8 mouse cellular contexts compared by ENCODE assay signal in genomic region chr14:121798411-121798799, GRCm38 (mm10). TPM values are rescaled to one million over a fixed set of nuclear protein-coding genes. Genes with fewer than 3 reads are reported as not detected.
DNase-seq lines count a peak whose midpoint lies in the region; ATAC-seq and TF ChIP-seq lines count a peak whose summit lies in the region.

No protein-coding gene starts in this region.

- WGBS in forebrain, embryonic 12.5 days = 0% methylated on average over 22 of the region's 22 CpGs
- under 1% methylated on average over 22 of the region's 22 CpGs for WGBS in heart, postnatal 0 days
- WGBS in liver, embryonic 16.5 days (ENCODE audit: insufficient replicate concordance) = 0% methylated on average over 22 of the region's 22 CpGs
- WGBS in neural tube, embryonic 14.5 days = 0% methylated on average over 21 of the region's 22 CpGs

- peak overlapping the region; percentile 90 for H3K4me2 ChIP-seq in forebrain, embryonic 12.5 days
- peak overlapping the region; percentile 84 for H3K4me2 ChIP-seq in heart, postnatal 0 days (ENCODE audit: low read depth, low read length)
- H3K4me2 ChIP-seq in liver, embryonic 16.5 days (ENCODE audit: low read depth, low read length) = peak overlapping the region; percentile 90
- H3K4me2 ChIP-seq in neural tube, embryonic 14.5 days (ENCODE audit: low read depth, low read length) = peak overlapping the region; percentile 92

- peaks cover 19% of the 10 kb centered on the region for H3K27me3 ChIP-seq in E14TG2a.4 (ENCODE audit: insufficient read depth, low read length)
- H3K27me3 ChIP-seq in forebrain, embryonic 12.5 days = peaks cover 25% of the 10 kb centered on the region
- peaks cover 8% of the 10 kb centered on the region; the same call in 1 of the 2 replicates for H3K27me3 ChIP-seq in heart, postnatal 0 days (ENCODE audit: control insufficient read depth, insufficient read depth, low read length)
- peaks cover 16% of the 10 kb centered on the region for H3K27me3 ChIP-seq in liver, embryonic 16.5 days (ENCODE audit: control insufficient read depth, insufficient read depth, low read depth, low read length)
- H3K27me3 ChIP-seq in neural tube, embryonic 14.5 days (ENCODE audit: control insufficient read depth, insufficient read depth, low read length) = peaks cover 3% of the 10 kb centered on the region

- DNase-seq in c-Kit-positive CD71-positive TER-119-positive erythroid progenitor cells, embryonic 14.5 days (ENCODE audit: low spot score) = peak; percentile 84
- peak; percentile 82 for DNase-seq in heart, postnatal 0 days (ENCODE audit: low spot score)
- peak; percentile 93 to 96 for DNase-seq in kidney, postnatal 4 days
- peak; percentile 91 for DNase-seq in testis, postnatal 10 days (ENCODE audit: low spot score)

- H3K9ac ChIP-seq in forebrain, embryonic 12.5 days = peak overlapping the region; percentile 64
- H3K9ac ChIP-seq in heart, postnatal 0 days (replicated peaks; ENCODE audit: low read depth, low read length) = peak overlapping the region; percentile 50; the same call in 1 of the 2 replicates
- peak overlapping the region; percentile 61 for H3K9ac ChIP-seq in liver, embryonic 16.5 days (ENCODE audit: low read depth, low read length)
- peak overlapping the region; percentile 69 for H3K9ac ChIP-seq in neural tube, embryonic 14.5 days (replicated peaks; ENCODE audit: low read depth, low read length)

- H3K27ac ChIP-seq in forebrain, embryonic 12.5 days = peak overlapping the region; percentile 74; the same call in 1 of the 2 replicates
- H3K27ac ChIP-seq in heart, postnatal 0 days (ENCODE audit: low read depth) = peak overlapping the region; percentile 86
- H3K27ac ChIP-seq in liver, embryonic 16.5 days (ENCODE audit: low read length) = peak overlapping the region; percentile 78
- H3K27ac ChIP-seq in neural tube, embryonic 14.5 days (ENCODE audit: low read depth, low read length) = peak overlapping the region; percentile 78

- H3K4me1 ChIP-seq in E14TG2a.4 (replicated peaks; ENCODE audit: low read depth, low read length) = peaks cover 27% of the 10 kb centered on the region
- H3K4me1 ChIP-seq in forebrain, embryonic 12.5 days = peaks cover 5% of the 10 kb centered on the region
- H3K4me1 ChIP-seq in heart, postnatal 0 days (ENCODE audit: control insufficient read depth, insufficient read depth) = 0 out of 2 replicates have a peak, but pooled peaks cover 4% of the 10 kb centered on the region
- H3K4me1 ChIP-seq in liver, embryonic 16.5 days (ENCODE audit: control insufficient read depth, low read depth, low read length) = peaks cover 19% of the 10 kb centered on the region
- peaks cover 5% of the 10 kb centered on the region; the same call in 1 of the 2 replicates for H3K4me1 ChIP-seq in neural tube, embryonic 14.5 days (ENCODE audit: control insufficient read depth, insufficient read depth, low read length)

- peak; percentile 94 for ATAC-seq in forebrain, embryonic 12.5 days (ENCODE audit: low FRiP score)
- ATAC-seq in heart, postnatal 0 days (ENCODE audit: insufficient read depth, low read depth) = peak; percentile 84
- peak; percentile 82 for ATAC-seq in liver, embryonic 16.5 days (ENCODE audit: low read depth)
- peak; percentile 92 for ATAC-seq in neural tube, embryonic 14.5 days (ENCODE audit: low read depth)

- no peaks in the 10 kb centered on the region for H3K9me3 ChIP-seq in E14TG2a.4 (ENCODE audit: low read length)
- no peaks in the 10 kb centered on the region for H3K9me3 ChIP-seq in forebrain, embryonic 12.5 days
- no peaks in the 10 kb centered on the region for H3K9me3 ChIP-seq in heart, postnatal 0 days (replicated peaks; ENCODE audit: control insufficient read depth, low read length)
- H3K9me3 ChIP-seq in liver, embryonic 16.5 days (replicated peaks; ENCODE audit: control insufficient read depth, low read length) = no peaks in the 10 kb centered on the region
- no peaks in the 10 kb centered on the region for H3K9me3 ChIP-seq in neural tube, embryonic 14.5 days (ENCODE audit: control insufficient read depth, low read length)

- TF ChIP-seq EP300 in heart, postnatal 0 days (IDR thresholded peaks at IDR 0.05; ENCODE audit: low read depth) = no peak

- peak overlapping the region; percentile 90 for H3K4me3 ChIP-seq in E14TG2a.4 (replicated peaks; ENCODE audit: low read length)
- peak overlapping the region; percentile 72 for H3K4me3 ChIP-seq in forebrain, embryonic 12.5 days (replicated peaks)
- peak overlapping the region; percentile 63 for H3K4me3 ChIP-seq in heart, postnatal 0 days (ENCODE audit: low read depth, low read length)
- H3K4me3 ChIP-seq in liver, embryonic 16.5 days (ENCODE audit: low read depth, low read length) = peak overlapping the region; percentile 69
- peak overlapping the region; percentile 74 for H3K4me3 ChIP-seq in neural tube, embryonic 14.5 days (ENCODE audit: low read depth, low read length)

- no peaks in the 10 kb centered on the region for H3K36me3 ChIP-seq in E14TG2a.4 (ENCODE audit: insufficient read depth, low read length)
- H3K36me3 ChIP-seq in forebrain, embryonic 12.5 days (replicated peaks) = no peaks in the 10 kb centered on the region
- no peaks in the 10 kb centered on the region for H3K36me3 ChIP-seq in heart, postnatal 0 days (replicated peaks; ENCODE audit: control insufficient read depth, insufficient read depth, low read length)
- no peaks in the 10 kb centered on the region for H3K36me3 ChIP-seq in liver, embryonic 16.5 days (ENCODE audit: control insufficient read depth, insufficient read depth)
- H3K36me3 ChIP-seq in neural tube, embryonic 14.5 days (ENCODE audit: control insufficient read depth, insufficient read depth, low read length) = no peaks in the 10 kb centered on the region

- no peak for TF ChIP-seq CTCF in E14TG2a.4 (conservative IDR thresholded peaks at IDR 0.05; ENCODE audit: low read length)
- no peak for TF ChIP-seq CTCF in heart, postnatal 0 days (IDR thresholded peaks at IDR 0.05; ENCODE audit: low read depth)

RNA-seq across cellular contexts. Expression of gene Dock9, which starts 0.8 kb away (rescaled TPM):
- 4.4 and 4.8 TPM in 2 replicates for polyA plus RNA-seq in forebrain, embryonic 12.5 days (2016; fragmentation: Nextera tagmentation; extraction: Ambion mirVana)
- total RNA-seq in heart, postnatal 0 days (2014; rRNA removed; ENCODE audit: low replicate concordance) = 20.5 and 25.4 TPM in 2 replicates
- 3.8 and 4.1 TPM in 2 replicates for polyA plus RNA-seq in heart, postnatal 0 days (2015; fragmentation: Nextera tagmentation; extraction: Ambion mirVana)
- polyA plus RNA-seq in liver, embryonic 16.5 days (2015; fragmentation: Nextera tagmentation; extraction: Ambion mirVana) = 1.2 and 1.6 TPM in 2 replicates
- 11.2 and 13.2 TPM in 2 replicates for polyA plus RNA-seq in neural tube, embryonic 14.5 days (2014; fragmentation: Nextera tagmentation; extraction: Ambion mirVana)

Comparison
In these comparisons a context has a peak if more than half of its experiments do, and no peak if none do; other contexts are left out.
1. Peak in every context shown above with its lines: DNase-seq, ATAC-seq, H3K4me3 ChIP-seq and H3K27ac ChIP-seq.